Mouse (Mus musculus) brain, adult 2 months (tissue): ENCODE measurements around the gene Acss1.

Source experiments
- DNase-seq: peaks from one replicate; pipeline ENCODE4 v3.0.0; 2011; ENCODE audit warnings: low read depth, low spot score

Acss1 gene

GRCm38 (mm10) chr2:150638370-150638733 is 29.9 kb downstream of the Acss1 start:
- no peak for DNase-seq

GRCm38 (mm10) chr2:150637702-150638369 is 30.5 kb downstream of the Acss1 start:
- no peak for DNase-seq

GRCm38 (mm10) chr2:150635877-150636446 is 32.3 kb downstream of the Acss1 start:
- DNase-seq, result no peak

- DNase-seq, result no peak
Measured at GRCm38 (mm10) chr2:150629255-150629654, 39.0 kb downstream of the Acss1 start.

- DNase-seq, result no peak
Measured at GRCm38 (mm10) chr2:150627140-150627539, 41.2 kb downstream of the Acss1 start.

- DNase-seq, result no peak
Measured at GRCm38 (mm10) chr2:150624926-150625325, 43.4 kb downstream of the Acss1 start.

GRCm38 (mm10) chr2:150623957-150624356 is 44.3 kb downstream of the Acss1 start:
- no peak for DNase-seq

- DNase-seq, result no peak
Measured at GRCm38 (mm10) chr2:150621698-150622097, 46.6 kb downstream of the Acss1 start.

GRCm38 (mm10) chr2:150610097-150610496 is 58.2 kb downstream of the Acss1 start:
- no peak for DNase-seq

- peak; percentile 93 for DNase-seq
Measured at GRCm38 (mm10) chr2:150608872-150609560, 59.3 kb downstream of the Acss1 start.

GRCm38 (mm10) chr2:150608087-150608799 is 60.1 kb downstream of the Acss1 start, which contains the start of gene Apmap:
TSS of gene Apmap (minus strand) at chr2:150608567.
- peak; percentile 99 for DNase-seq

GRCm38 (mm10) chr2:150607086-150607485 is 61.2 kb downstream of the Acss1 start:
- no peak for DNase-seq

GRCm38 (mm10) chr2:150604802-150605201 is 63.5 kb downstream of the Acss1 start:
- no peak for DNase-seq

GRCm38 (mm10) chr2:150602166-150602565 is 66.1 kb downstream of the Acss1 start:
- DNase-seq, result peak; percentile 17

GRCm38 (mm10) chr2:150600263-150600662 is 68.0 kb downstream of the Acss1 start:
- DNase-seq, result no peak

- no peak for DNase-seq
Measured at GRCm38 (mm10) chr2:150595411-150596190, 72.7 kb downstream of the Acss1 start.

GRCm38 (mm10) chr2:150589076-150589475 is 79.2 kb downstream of the Acss1 start:
- no peak for DNase-seq

- no peak for DNase-seq
Measured at GRCm38 (mm10) chr2:150579628-150580027, 88.7 kb downstream of the Acss1 start.

GRCm38 (mm10) chr2:150578603-150579002 is 89.7 kb downstream of the Acss1 start:
- DNase-seq, result no peak

- no peak for DNase-seq
Measured at GRCm38 (mm10) chr2:150576256-150576655, 92.0 kb downstream of the Acss1 start.

GRCm38 (mm10) chr2:150572463-150572862 is 95.8 kb downstream of the Acss1 start:
- DNase-seq, result no peak
